Mouse (Mus musculus) liver, postnatal 0 days (tissue): ENCODE data around the gene Mxra7. TPM values are rescaled to one million over a fixed set of nuclear protein-coding genes. Genes with fewer than 3 reads are reported as not detected.

Source experiments
- ATAC-seq: fragments of 200-750 bp; cut with Nextera tagmentation; 2 replicates; pipeline ENCODE4 v1.8.0; 2017; ENCODE audit warnings: mild to moderate bottlenecking, moderate library complexity
- DNase-seq: peaks from one replicate; pipeline ENCODE4 v3.0.0-alpha.2; 2016
- H3K27ac ChIP-seq: fragments of 300-500 bp; sonication (generic); 2 replicates; pipeline ENCODE4 v1.5.1; 2014; ENCODE audit warnings: antibody characterized with exemption, moderate library complexity, mild to moderate bottlenecking, low read depth
- H3K27me3 ChIP-seq: fragments of 300-500 bp; sonication (generic); 2 replicates; pipeline ENCODE4 v1.6.1; 2014; ENCODE audit warnings: low read length, control low read depth, mixed read lengths; ENCODE audit not compliant: insufficient read depth
- H3K36me3 ChIP-seq: fragments of 300-500 bp; sonication (generic); replicated peaks from 2 replicates; pipeline ENCODE4 v1.6.1; 2014; ENCODE audit warnings: mild to moderate bottlenecking, control low read depth, low read length, moderate library complexity, mixed read lengths; ENCODE audit not compliant: insufficient read depth
- H3K4me1 ChIP-seq: fragments of 300-500 bp; sonication (generic); 2 replicates; pipeline ENCODE4 v1.6.1; 2014; ENCODE audit warnings: antibody characterized with exemption, mild to moderate bottlenecking, control low read depth; ENCODE audit not compliant: insufficient read depth
- H3K4me2 ChIP-seq: fragments of 300-500 bp; sonication (generic); 2 replicates; pipeline ENCODE4 v1.6.1; 2014; ENCODE audit warnings: low read depth, mild to moderate bottlenecking, low read length, moderate library complexity, mixed read lengths
- H3K4me3 ChIP-seq: fragments of 300-500 bp; sonication (generic); 2 replicates; pipeline ENCODE4 v1.5.1; 2014; ENCODE audit warnings: low read depth, low read length
- H3K9ac ChIP-seq: fragments of 300-500 bp; sonication (generic); replicated peaks from 2 replicates; pipeline ENCODE4 v1.6.1; 2014; ENCODE audit warnings: mild to moderate bottlenecking, moderate library complexity
- H3K9me3 ChIP-seq: fragments of 300-500 bp; sonication (generic); 2 replicates; pipeline ENCODE4 v1.6.1; 2016; ENCODE audit warnings: mild to moderate bottlenecking, control low read depth, low read length, mixed read lengths
- CTCF ChIP-seq: sonication (generic); IDR thresholded peaks from 2 replicates; pipeline ENCODE4 v1.5.1; 2016; ENCODE audit warnings: antibody characterized with exemption, low read depth
- EP300 ChIP-seq: IDR thresholded peaks from 2 replicates; pipeline ENCODE4 v1.6.1; 2016; ENCODE audit warnings: antibody characterized with exemption, low read depth, mild to moderate bottlenecking
- whole genome bisulfite sequencing: fragments of 180-500 bp; shearing (Covaris S2); extraction: QIAGEN DNeasy Blood & Tissue Kit; methylation state at CpG from one replicate; pipeline ENCODE4 v1.1.7; 2014; ENCODE audit not compliant: insufficient replicate concordance; 5-methylcytosine and 5-hydroxymethylcytosine counted together
- polyA plus RNA-seq: library from polyadenylated mRNA; unstranded; fragments of >200 nt; fragmentation: Nextera tagmentation; extraction: Ambion mirVana; gene quantifications from 2 replicates; pipeline ENCODE4 v1.2.1, GENCODE M21; 2015

The Mxra7 gene
- polyA plus RNA-seq, 1 experiment from 2014 or later, result 1.4 TPM

DNA sequence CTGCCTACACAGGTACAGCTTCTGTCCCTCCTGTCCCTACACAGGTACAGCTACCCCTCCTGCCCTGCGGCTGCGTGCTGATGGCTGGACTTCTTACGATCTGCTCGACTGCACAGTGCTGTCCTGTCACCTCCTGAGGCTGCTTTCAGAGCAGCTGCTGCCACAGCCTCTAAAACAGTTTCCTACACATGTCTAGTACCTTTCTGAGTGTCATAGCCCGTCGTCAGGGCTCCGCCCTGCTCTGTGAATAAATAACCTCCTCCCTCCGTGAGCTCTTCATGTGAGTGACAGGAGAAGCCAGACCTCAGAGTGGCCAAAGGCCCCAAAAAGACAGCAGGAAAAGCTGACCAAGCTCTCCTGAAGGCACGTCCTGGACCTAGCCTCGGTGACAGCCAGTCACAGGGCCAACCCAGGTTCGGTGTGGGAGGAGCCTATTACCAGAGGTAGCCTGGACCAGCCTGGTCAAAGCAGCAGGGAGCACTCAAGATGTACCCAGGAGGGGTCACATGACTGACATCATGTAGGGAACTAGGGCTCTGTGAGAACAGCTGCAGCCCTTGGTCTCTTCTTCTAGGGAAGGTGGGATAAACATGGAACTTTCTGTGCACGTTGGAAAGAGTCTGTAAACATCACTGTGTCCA lies 38.2 kb upstream of the Mxra7 start:
- Histone ChIP-seq H3K9ac (no peak overlapping the region), H3K4me2 (no peak overlapping the region), H3K36me3 (peaks cover 45% of the 10 kb centered on the region), H3K9me3 (no peaks in the 10 kb centered on the region), H3K27me3 (no peaks in the 10 kb centered on the region), H3K27ac (no peak overlapping the region), H3K4me1 (no peaks in the 10 kb centered on the region), H3K4me3 (no peak overlapping the region)
- ATAC-seq, result no peak
- TF ChIP-seq EP300, result no peak
- TF ChIP-seq CTCF, result no peak
- no peak for DNase-seq
- WGBS, result 73% methylated on average over 12 of the region's 12 CpGs

DNA sequence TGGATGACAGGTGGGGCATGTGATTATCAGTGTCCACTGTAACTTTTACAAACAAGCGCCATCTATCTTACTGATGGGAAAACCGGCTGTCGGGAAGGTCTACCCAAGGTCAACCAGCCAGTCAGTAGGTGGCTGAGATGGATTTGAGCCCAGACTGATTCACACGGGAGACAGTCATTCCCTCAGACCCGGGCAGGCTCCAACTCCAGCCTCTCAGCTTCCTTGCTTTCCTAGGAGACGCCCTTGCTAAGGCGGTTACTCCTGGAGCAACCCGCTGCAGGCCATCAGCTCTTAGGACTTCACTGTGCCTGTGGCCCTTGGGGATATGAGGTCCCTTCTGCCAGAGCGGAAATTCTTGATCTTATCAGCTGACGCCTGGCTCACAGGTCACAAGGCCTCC lies 36.6 kb upstream of the Mxra7 start:
- 72% methylated on average over 10 of the region's 10 CpGs for WGBS
- no peak for DNase-seq
- peaks cover 49% of the 10 kb centered on the region for H3K36me3 ChIP-seq
- no peak overlapping the region for H3K9ac ChIP-seq
- no peak overlapping the region for H3K27ac ChIP-seq
- no peak overlapping the region for H3K4me3 ChIP-seq
- TF ChIP-seq EP300 (no peak), CTCF (no peak)
- H3K4me2 ChIP-seq, result no peak overlapping the region
- H3K4me1 ChIP-seq, result no peaks in the 10 kb centered on the region
- H3K27me3 ChIP-seq, result no peaks in the 10 kb centered on the region
- no peak for ATAC-seq
- H3K9me3 ChIP-seq, result no peaks in the 10 kb centered on the region

DNA sequence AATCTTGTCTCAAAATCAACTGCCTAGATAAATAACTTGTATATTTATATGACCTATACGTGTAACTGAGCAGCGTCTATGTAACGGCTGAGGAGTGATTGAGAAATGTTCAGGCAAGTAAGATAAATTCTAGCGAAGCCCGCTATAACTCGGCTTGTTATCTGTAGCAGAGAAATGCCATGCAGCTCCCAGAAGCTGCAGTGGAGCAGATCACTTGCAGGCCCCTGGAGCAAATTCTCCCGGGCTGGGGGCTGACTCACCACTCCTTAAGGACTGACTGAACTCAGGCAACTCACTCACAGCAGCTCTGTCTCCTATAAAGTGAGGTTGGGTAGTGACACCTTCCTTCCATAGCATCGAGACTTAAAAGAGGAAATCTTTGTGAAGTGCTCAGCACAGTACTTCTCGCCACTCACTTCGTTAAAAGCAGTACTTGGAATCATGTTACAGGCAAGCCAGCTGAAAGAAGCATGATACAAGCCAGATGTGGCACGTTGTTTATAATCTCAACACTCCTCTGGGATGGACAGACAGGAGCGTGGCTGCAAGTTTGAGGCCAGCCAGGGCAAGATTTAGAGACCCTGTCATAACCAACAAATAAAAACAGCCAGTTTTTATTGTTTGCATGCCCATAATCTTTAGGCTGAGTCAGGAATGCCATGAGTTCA lies 29.5 kb upstream of the Mxra7 start:
- no peak for DNase-seq
- H3K9me3 ChIP-seq, result no peaks in the 10 kb centered on the region
- no peak for TF ChIP-seq EP300
- no peak for TF ChIP-seq CTCF

DNA sequence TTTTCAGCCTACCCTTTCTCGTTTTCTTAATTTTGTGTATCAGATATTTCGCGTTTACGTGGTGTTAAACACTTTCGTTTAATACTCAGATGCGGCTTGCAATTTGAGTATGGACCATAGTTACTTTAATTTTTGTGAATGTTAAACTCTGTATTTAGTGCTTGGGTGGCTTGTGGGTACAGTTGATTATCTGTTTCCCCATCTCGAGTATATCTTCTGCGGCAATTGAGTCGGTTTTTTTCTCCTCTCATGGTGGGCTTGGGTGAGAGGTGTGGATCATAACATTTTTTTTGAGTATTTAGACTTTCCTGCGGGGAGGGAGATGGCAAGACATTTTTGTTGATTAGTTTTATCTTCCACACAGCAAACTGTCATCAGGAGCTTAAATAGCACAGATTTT lies 26.4 kb upstream of the Mxra7 start:
- peak overlapping the region; percentile 98 for H3K9ac ChIP-seq
- H3K4me1 ChIP-seq, result 0 out of 2 replicates have a peak, but pooled peaks cover 2% of the 10 kb centered on the region
- H3K4me3 ChIP-seq, result peak overlapping the region; percentile 95
- no peak for DNase-seq
- H3K4me2 ChIP-seq, result peak overlapping the region; percentile 81
- ATAC-seq, result no peak
- TF ChIP-seq EP300, result no peak
- no peak for TF ChIP-seq CTCF
- H3K36me3 ChIP-seq, result peaks cover 16% of the 10 kb centered on the region
- 21% methylated on average over 10 of the region's 10 CpGs for WGBS
- peak overlapping the region; percentile 99 for H3K27ac ChIP-seq
- H3K27me3 ChIP-seq, result no peaks in the 10 kb centered on the region
- H3K9me3 ChIP-seq, result no peaks in the 10 kb centered on the region

More for the DNA sequence above, 29.5 kb upstream of the Mxra7 start:
- peaks cover 19% of the 10 kb centered on the region for H3K36me3 ChIP-seq
- ATAC-seq, result no peak
- no peak overlapping the region for H3K4me3 ChIP-seq
- no peak overlapping the region for H3K27ac ChIP-seq
- H3K4me1 ChIP-seq, result no peaks in the 10 kb centered on the region
- no peak overlapping the region for H3K9ac ChIP-seq
- no peak overlapping the region for H3K4me2 ChIP-seq
- no peaks in the 10 kb centered on the region for H3K27me3 ChIP-seq
- WGBS, result 75% methylated on average over 12 of the region's 12 CpGs

DNA sequence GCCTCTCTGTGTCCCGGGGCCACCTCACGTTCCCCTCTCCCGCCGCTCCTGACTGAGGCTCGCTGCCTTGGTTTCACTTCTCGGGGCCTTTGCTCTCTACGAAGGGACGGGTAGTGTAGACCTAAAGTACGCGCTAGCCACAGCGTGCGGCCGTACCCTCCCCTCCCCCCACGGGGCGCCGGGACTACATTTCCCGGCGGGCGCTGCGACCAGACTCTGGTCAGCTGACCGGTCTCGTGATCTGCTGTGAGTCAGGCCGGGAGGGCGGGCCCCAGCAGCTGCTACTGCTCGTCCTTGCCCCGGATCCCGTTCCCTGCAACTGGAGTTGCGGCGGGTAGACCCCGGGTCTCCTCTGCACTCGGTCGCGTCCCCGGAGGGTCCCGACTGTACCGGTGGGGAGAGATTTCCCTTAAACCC lies 25.7 kb upstream of the Mxra7 start:
- WGBS, result under 1% methylated on average over 32 of the region's 36 CpGs
- ATAC-seq (peak; percentile 85), DNase-seq (peak; percentile 97)
- Histone ChIP-seq H3K27me3 (no peaks in the 10 kb centered on the region), H3K4me3 (peak overlapping the region; percentile 95), H3K4me1 (0 out of 2 replicates have a peak, but pooled peaks cover 2% of the 10 kb centered on the region), H3K4me2 (peak overlapping the region; percentile 81), H3K27ac (peak overlapping the region; percentile 99), H3K9me3 (no peaks in the 10 kb centered on the region), H3K9ac (peak overlapping the region; percentile 98), H3K36me3 (peaks cover 15% of the 10 kb centered on the region)
- TF ChIP-seq EP300, result peak; percentile 68; the same call in 1 of the 2 replicates
- no peak for TF ChIP-seq CTCF

DNA sequence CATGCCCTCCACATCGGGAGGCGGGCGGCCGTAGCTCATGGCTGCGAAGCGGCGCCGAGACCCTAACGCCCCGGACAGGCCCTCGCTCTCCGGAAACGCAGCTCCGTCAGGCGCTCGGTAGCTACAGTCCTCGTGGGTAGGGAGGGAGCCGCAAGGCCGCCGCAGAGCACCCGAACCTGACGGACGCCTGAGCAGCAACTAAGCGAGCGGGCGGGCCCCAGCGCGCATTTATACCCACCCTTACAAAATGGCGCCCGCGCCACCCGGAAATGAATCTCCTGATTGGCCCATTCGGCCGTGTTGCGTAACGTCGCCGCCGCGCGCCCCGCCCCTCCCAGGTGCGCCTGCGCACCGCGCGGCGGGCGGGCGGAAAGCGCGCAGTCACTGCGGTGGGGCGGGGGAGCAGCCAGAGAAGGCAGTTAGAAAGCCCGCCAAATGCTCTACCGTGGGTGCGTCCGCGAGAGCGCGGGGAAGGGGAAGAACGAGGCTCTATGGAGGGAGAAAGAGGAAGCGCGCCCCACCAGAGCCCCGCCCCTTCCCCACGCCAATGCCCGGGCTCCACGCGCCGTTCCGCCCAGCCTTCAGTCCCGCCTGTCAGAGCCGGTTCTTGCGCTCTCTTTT lies 25.2 kb upstream of the Mxra7 start, which contains the start of gene Srsf2:
TSS of gene Srsf2 (minus strand) at position 204 of the 621 bp plus-strand sequence.
- Histone ChIP-seq H3K4me2 (peak within 1 kb of the TSS; percentile 81), H3K9ac (peak within 1 kb of the TSS; percentile 98), H3K36me3 (peaks cover 20% of the 10 kb centered on the region), H3K4me1 (0 out of 2 replicates have a peak, but pooled peaks cover 2% of the 10 kb centered on the region), H3K27me3 (no peaks in the 10 kb centered on the region), H3K9me3 (no peaks in the 10 kb centered on the region), H3K4me3 (peak within 1 kb of the TSS; percentile 95), H3K27ac (peak within 1 kb of the TSS; percentile 99)
- ATAC-seq (peak; percentile 83), DNase-seq (peak; percentile 96)
- under 1% methylated on average over 71 of the region's 74 CpGs for WGBS
- TF ChIP-seq EP300 (peak; percentile 36), CTCF (no peak)
